Mouse (Mus musculus): ENCODE measurements at regions not wholly inside any gene's neighbourhood (a gene's known extent, or its start where the extent isn't known, plus 50 kb on each side); places are given as distances from the start of the nearest gene placed in this dataset.

DNA sequence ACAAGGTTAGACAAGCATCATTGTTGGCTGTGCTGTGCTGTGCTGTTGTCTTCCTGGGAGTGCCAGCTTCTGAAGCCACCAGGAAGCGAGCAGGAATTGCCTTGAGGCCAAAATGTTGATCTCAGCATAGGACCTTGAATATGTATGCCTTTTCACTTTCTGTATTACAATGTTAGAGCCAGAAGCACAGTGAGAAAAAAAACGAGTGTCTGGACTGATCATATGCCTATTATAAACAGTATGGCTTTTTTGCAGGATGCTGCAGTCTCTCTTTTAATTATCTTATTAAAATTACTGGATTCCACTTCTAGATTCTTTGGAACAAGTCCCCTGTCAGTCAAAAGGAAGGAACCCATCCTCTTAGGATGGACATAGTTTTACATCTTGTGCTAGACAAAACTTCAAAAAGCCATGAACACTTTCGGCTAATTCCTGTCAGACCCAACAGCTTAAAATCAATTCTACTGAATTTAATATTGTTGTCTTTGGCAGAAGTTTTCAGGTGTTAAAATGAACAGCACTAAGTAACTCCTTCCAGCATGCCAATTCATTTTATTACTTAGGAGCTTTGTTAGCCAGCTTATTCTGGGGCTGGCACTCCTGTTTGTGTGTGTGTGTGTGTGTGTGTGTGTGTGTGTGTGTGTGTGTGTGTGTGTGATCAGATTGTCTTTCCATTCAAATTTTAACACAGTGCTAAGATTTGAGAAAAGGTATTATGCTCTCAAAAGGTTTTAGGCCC, 220.8 kb upstream of the Adgrl4 start:
- peaks cover 4% of the 10 kb centered on the region for H3K4me1 ChIP-seq
- no peaks in the 10 kb centered on the region for H3K36me3 ChIP-seq
- H3K4me3 ChIP-seq: no peak overlapping the region
- 76% methylated on average over 3 of the region's 3 CpGs for WGBS
- H3K27me3 ChIP-seq (ENCODE audit: low read depth, poor library complexity, severe bottlenecking): no peaks in the 10 kb centered on the region
- no peaks in the 10 kb centered on the region for H3K9me3 ChIP-seq (replicated peaks)
- no peak overlapping the region for H3K27ac ChIP-seq
- DNase-seq (ENCODE audit: low spot score): no peak

DNA sequence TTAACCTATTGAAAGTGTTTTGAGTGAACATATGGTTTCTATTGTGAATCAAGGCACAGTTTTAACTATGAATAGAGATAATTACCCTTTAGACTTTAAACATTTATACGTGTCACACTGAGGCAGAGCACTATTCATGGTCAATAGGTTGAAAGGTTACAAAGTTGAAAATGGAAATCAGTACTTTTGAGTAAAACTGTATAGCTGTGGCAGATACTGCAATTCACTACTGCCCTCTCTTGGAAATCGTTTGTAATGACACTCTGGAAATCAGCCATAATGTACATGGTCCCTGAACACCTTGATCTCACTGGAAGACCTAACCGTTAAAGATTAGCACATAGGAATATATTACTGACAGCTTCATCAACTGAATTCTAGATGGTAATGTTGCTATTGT, 215.3 kb upstream of the Adgrl4 start:
- no peaks in the 10 kb centered on the region for H3K36me3 ChIP-seq
- H3K4me3 ChIP-seq: no peak overlapping the region
- H3K4me1 ChIP-seq: peaks cover 9% of the 10 kb centered on the region
- H3K9me3 ChIP-seq (replicated peaks): no peaks in the 10 kb centered on the region
- WGBS: 17% methylated on average over 3 of the region's 3 CpGs
- no peak for DNase-seq (ENCODE audit: low spot score)
- H3K27me3 ChIP-seq (ENCODE audit: low read depth, poor library complexity, severe bottlenecking): no peaks in the 10 kb centered on the region
- H3K27ac ChIP-seq: no peak overlapping the region

DNA sequence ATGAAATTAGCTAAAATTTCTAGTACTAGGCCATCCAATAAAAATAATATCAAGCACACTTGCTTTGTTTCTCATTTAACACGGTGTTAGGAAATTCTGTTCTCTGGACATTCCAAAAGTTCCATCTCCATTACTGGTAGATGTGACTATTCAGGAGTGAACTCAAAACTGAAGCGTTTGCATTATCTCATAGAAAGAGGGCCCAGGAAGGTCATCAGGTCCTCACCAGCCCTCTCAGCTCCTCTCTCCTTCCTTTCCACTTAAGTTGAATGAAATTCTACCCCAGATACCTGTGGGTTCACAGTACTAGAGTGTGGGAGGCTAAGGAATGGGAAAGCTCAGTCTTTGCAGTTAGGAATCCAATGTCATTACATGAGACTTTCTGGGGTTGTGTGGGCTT, 185.2 kb upstream of the Adgrl4 start:
- Histone ChIP-seq H3K36me3 (no peaks in the 10 kb centered on the region), H3K27ac (no peak overlapping the region), H3K4me1 (no peaks in the 10 kb centered on the region), H3K27me3 (ENCODE audit: low read depth, poor library complexity, severe bottlenecking) (no peaks in the 10 kb centered on the region), H3K4me3 (no peak overlapping the region), H3K9me3 (replicated peaks) (no peaks in the 10 kb centered on the region)
- DNase-seq (ENCODE audit: low spot score): no peak
- WGBS: 83% methylated on average over 2 of the region's 2 CpGs

DNA sequence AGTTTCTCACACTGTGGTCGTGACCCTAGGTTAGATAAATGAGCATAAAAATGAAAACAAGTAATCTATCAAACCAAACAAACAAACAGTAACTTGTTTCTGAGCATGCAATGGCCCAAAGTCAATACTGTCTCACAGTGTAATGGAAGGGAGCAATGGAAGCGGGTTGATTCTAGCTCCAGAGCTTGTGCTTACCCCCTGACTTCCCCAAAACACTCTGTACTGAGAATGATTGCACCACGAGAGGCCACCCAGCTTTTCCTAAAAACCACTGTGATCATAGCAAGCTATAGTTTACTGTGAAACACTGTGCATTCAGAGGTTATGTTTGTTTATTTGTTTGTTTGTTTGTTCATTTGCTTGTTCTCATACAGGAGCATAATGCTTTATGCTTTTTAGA, 174.9 kb upstream of the Adgrl4 start:
- no peak overlapping the region for H3K27ac ChIP-seq
- no peaks in the 10 kb centered on the region for H3K36me3 ChIP-seq
- no peaks in the 10 kb centered on the region for H3K9me3 ChIP-seq (replicated peaks)
- no peak overlapping the region for H3K4me3 ChIP-seq
- 79% methylated on average over 3 of the region's 3 CpGs for WGBS
- DNase-seq (ENCODE audit: low spot score): no peak
- H3K27me3 ChIP-seq (ENCODE audit: low read depth, poor library complexity, severe bottlenecking): no peaks in the 10 kb centered on the region
- no peaks in the 10 kb centered on the region for H3K4me1 ChIP-seq

DNA sequence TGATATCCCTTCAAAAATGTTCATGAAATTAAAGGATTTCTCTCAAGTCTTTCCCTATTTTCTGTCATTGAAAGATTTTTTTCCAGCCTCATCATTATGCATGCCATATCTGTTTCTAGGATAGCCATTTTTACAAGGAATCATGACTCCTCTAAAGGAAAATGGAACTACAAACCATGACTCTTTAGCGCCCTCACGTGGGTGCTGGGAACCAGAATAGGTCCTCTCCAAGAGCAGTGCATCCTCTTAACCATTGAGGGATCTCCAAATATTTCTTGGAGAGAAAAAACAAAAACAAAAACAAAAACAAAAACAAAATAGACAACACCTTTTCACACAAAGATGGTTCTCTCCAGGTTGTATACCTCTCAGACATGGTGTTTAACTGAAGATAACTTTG, 172.0 kb upstream of the Adgrl4 start:
- H3K4me1 ChIP-seq: no peaks in the 10 kb centered on the region
- H3K27ac ChIP-seq: no peak overlapping the region
- WGBS: 20% methylated on average over 2 of the region's 2 CpGs
- no peaks in the 10 kb centered on the region for H3K27me3 ChIP-seq (ENCODE audit: low read depth, poor library complexity, severe bottlenecking)
- H3K36me3 ChIP-seq: no peaks in the 10 kb centered on the region
- H3K9me3 ChIP-seq (replicated peaks): no peaks in the 10 kb centered on the region
- DNase-seq (ENCODE audit: low spot score): no peak
- no peak overlapping the region for H3K4me3 ChIP-seq

DNA sequence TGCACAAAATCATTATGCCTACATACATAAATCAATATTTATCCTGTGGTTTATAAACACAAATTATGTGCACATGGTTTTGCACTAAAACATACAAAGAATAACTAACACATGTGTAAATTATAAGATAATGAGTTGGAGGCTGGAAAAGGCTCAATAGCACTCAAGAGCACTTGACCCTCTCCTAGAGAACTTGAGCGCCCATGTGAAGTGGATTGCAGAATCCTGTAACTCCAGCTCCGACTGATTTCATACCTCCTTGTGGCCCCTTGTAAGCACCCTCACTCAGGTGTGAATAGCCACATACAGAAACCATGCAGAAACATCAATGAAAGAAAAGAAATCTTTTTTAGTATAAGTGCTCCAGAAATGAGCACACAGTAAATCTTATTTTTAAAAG, 168.2 kb upstream of the Adgrl4 start:
- no peak overlapping the region for H3K4me3 ChIP-seq
- no peaks in the 10 kb centered on the region for H3K9me3 ChIP-seq (replicated peaks)
- 78% methylated on average over 2 of the region's 2 CpGs for WGBS
- DNase-seq (ENCODE audit: low spot score): no peak
- no peaks in the 10 kb centered on the region for H3K27me3 ChIP-seq (ENCODE audit: low read depth, poor library complexity, severe bottlenecking)
- H3K27ac ChIP-seq: no peak overlapping the region
- H3K4me1 ChIP-seq: peaks cover 2% of the 10 kb centered on the region; the same call in 1 of the 2 replicates
- no peaks in the 10 kb centered on the region for H3K36me3 ChIP-seq

DNA sequence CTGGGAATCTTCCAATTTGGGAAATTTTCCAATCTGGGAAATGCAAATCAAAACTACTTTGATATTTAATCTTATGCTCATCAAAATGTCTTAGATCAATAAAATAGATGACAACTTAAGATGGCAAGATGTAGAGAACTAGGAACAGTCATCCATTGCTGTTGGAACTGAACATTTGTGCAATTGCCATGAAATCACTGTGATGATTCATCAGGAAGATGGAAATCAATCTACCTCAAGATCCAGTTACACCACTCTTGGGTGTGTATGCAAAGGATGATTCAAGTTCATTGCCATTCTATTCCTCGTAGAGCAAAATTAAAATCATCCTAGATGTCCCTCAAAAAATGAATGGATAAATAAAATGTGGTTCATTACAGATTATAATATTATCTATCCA, 153.9 kb upstream of the Adgrl4 start:
- H3K36me3 ChIP-seq: no peaks in the 10 kb centered on the region
- H3K27me3 ChIP-seq (ENCODE audit: low read depth, poor library complexity, severe bottlenecking): no peaks in the 10 kb centered on the region
- H3K4me1 ChIP-seq: no peaks in the 10 kb centered on the region
- 91% methylated on average over 1 of the region's 1 CpGs for WGBS
- no peak overlapping the region for H3K27ac ChIP-seq
- no peak overlapping the region for H3K4me3 ChIP-seq
- H3K9me3 ChIP-seq (replicated peaks): no peaks in the 10 kb centered on the region
- DNase-seq (ENCODE audit: low spot score): no peak

DNA sequence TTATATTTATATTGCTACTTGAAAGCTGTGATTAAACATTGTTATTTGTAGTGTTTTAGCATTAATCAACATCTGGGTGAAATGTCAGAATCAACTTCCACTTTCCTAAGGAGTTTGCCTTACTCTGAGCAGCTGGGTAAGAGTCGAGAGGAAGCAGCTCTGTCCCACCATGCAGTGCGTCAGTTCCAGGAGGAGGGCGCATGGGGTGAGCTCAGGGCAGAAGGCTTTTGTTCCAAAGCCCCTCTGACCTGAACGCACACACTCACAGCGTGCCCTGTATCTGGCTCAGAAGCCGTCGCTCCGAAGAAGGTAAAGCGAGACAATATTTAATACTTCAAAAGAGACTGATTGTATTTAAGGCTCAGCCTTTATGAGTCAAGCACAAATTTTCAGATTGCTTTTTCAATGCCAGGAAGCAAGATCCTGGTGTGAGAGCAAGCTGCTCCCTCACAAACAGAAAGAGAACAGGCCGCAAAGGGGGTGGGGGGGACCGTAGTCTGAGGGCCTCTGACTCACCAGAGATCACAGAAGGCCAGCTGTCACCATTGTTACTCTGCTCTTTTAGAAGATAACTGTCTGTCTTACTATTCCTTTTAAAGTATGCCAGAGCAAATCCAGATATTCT, 143.6 kb upstream of the Adgrl4 start:
- DNase-seq (ENCODE audit: low spot score): peak; percentile 31
- WGBS: 66% methylated on average over 11 of the region's 11 CpGs
- H3K9me3 ChIP-seq (replicated peaks): no peaks in the 10 kb centered on the region
- H3K4me3 ChIP-seq: no peak overlapping the region
- H3K27me3 ChIP-seq (ENCODE audit: low read depth, poor library complexity, severe bottlenecking): no peaks in the 10 kb centered on the region
- H3K36me3 ChIP-seq: no peaks in the 10 kb centered on the region
- H3K4me1 ChIP-seq: peaks cover 7% of the 10 kb centered on the region
- peak overlapping the region; percentile 58; the same call in 1 of the 2 replicates for H3K27ac ChIP-seq

DNA sequence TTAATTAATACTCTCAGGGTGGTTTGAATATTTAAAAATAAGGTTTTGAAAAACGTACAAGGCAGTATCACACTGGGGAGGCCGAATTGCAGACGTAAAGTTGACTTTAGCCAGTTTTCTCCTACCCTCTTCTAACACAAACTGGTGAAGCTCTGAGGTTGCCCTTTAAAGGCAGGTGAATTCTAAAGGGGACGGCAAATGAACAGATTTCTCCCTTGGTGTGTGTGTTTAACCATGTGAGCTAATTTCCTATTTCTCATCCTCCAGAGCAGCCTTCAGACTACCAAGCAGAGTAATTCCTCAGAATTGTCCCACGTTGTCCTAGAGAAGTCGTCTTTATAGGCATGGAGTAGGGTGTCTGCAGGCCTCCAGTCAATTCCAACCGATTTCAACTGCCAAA, 143.1 kb upstream of the Adgrl4 start:
- H3K27ac ChIP-seq: no peak overlapping the region
- WGBS: 84% methylated on average over 7 of the region's 7 CpGs
- DNase-seq (ENCODE audit: low spot score): no peak

DNA sequence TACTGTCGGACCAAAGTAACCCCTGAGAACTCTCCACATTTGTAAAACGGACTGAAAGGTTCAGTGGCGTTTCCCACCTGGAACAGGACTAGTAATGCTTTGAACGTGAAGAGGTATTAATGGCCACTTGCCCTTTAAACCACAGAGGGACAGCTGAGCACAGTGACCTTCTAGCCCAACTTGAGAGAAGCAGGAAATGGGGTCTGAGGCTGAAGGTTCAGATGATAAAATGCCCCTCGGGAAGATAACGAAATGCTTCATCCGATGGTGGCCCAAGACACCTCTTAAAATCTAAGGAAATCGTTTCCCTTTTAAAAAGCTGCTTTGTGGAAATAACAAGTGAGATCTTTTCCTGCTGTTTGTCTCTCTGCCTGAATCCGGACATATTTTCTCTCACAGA, 142.7 kb upstream of the Adgrl4 start:
- no peaks in the 10 kb centered on the region for H3K9me3 ChIP-seq (replicated peaks)
- DNase-seq (ENCODE audit: low spot score): no peak
- H3K27ac ChIP-seq: no peak overlapping the region
- H3K4me1 ChIP-seq: peaks cover 7% of the 10 kb centered on the region
- WGBS: 60% methylated on average over 9 of the region's 9 CpGs
- H3K36me3 ChIP-seq: no peaks in the 10 kb centered on the region
- no peak overlapping the region for H3K4me3 ChIP-seq
- no peaks in the 10 kb centered on the region for H3K27me3 ChIP-seq (ENCODE audit: low read depth, poor library complexity, severe bottlenecking)

More for the DNA sequence above, 143.1 kb upstream of the Adgrl4 start:
- no peaks in the 10 kb centered on the region for H3K9me3 ChIP-seq (replicated peaks)
- no peak overlapping the region for H3K4me3 ChIP-seq
- H3K36me3 ChIP-seq: no peaks in the 10 kb centered on the region
- peaks cover 7% of the 10 kb centered on the region for H3K4me1 ChIP-seq
- no peaks in the 10 kb centered on the region for H3K27me3 ChIP-seq (ENCODE audit: low read depth, poor library complexity, severe bottlenecking)

DNA sequence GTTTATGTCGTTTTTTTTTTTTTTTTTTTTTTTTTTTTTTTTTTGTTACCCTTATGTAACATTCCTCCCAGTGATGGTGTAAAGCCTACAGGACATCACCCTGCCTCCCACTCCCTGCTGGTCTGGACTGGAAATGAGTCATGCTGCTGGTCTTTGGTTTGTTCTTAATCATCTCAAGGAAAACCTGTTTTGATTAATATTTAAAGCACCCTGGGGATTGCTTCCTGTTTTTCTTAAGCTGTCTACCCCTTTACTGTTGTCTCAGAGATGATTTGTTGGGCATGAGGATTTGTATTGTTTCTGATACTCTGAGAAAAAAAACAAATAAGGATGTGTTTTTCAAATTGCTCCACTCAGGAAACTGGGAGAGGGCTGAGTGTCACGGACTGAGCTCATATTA, 139.4 kb upstream of the Adgrl4 start:
- no peak overlapping the region for H3K27ac ChIP-seq
- H3K36me3 ChIP-seq: no peaks in the 10 kb centered on the region
- H3K9me3 ChIP-seq (replicated peaks): no peaks in the 10 kb centered on the region
- peaks cover 7% of the 10 kb centered on the region for H3K4me1 ChIP-seq
- H3K27me3 ChIP-seq (ENCODE audit: low read depth, poor library complexity, severe bottlenecking): no peaks in the 10 kb centered on the region
- DNase-seq (ENCODE audit: low spot score): no peak
- 66% methylated on average over 2 of the region's 2 CpGs for WGBS
- H3K4me3 ChIP-seq: no peak overlapping the region

DNA sequence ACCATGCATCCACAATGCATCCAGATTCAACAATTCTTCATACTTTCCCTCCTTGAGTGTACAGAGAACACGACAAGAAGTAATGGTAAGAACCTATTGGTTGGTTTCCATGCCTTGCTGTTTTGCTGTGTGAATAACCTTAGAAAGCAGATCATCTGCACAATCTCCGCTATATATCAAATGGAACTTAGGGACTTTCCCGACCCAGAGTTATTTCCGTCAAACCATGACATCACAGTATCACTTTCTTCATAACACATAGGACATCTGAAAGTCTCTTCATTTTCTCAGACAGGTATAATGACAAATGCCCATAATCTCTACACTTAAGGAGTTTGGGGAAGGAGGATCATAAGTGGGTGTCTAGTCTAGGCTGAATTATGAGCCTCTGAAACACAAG, 132.3 kb upstream of the Adgrl4 start:
- Histone ChIP-seq H3K27ac (no peak overlapping the region), H3K9me3 (replicated peaks) (no peaks in the 10 kb centered on the region), H3K36me3 (no peaks in the 10 kb centered on the region), H3K4me1 (no peaks in the 10 kb centered on the region), H3K27me3 (ENCODE audit: low read depth, poor library complexity, severe bottlenecking) (no peaks in the 10 kb centered on the region), H3K4me3 (no peak overlapping the region)
- 89% methylated on average over 4 of the region's 4 CpGs for WGBS
- no peak for DNase-seq (ENCODE audit: low spot score)

DNA sequence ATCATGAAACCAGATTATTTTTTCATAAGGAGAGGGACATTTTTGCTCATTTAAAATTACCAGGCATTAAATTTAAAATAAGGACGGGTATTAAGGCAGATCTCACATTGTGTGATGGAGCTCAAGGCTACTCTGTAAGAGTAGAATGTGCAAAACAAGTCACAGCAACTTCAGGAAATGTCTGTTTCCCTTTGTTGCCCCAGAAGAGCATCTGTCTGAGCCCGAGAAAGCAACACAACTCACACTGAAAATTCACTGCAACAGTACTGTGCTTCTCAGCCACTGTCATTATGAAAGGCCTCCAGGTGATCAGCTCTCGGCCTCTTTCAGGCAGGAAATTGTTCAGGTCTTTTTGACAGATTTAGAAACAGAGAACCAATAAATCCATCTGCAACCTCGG, 129.7 kb upstream of the Adgrl4 start:
- no peaks in the 10 kb centered on the region for H3K27me3 ChIP-seq (ENCODE audit: low read depth, poor library complexity, severe bottlenecking)
- no peaks in the 10 kb centered on the region for H3K36me3 ChIP-seq
- 60% methylated on average over 4 of the region's 4 CpGs for WGBS
- no peaks in the 10 kb centered on the region for H3K4me1 ChIP-seq
- DNase-seq (ENCODE audit: low spot score): no peak
- no peak overlapping the region for H3K4me3 ChIP-seq
- no peaks in the 10 kb centered on the region for H3K9me3 ChIP-seq (replicated peaks)
- no peak overlapping the region for H3K27ac ChIP-seq

DNA sequence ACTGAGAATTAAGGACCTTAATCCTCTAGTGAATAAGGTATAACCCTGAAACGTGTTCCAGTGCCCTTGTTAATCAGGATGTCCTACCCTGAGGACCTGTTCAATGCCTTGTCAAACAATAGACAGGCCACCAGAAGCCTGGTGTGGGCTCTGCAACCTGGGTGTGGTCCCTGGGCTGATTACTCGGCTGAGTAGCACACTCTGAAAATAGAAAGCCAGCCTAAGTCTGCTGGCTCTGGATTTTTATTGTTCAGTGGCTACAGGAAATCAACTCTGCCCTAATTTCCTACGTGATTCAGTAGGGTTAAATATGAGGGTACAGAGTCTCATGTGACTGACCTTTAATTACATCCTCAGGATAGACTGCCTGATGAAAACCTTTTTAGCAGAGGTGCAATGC, 113.9 kb upstream of the Adgrl4 start:
- 19% methylated on average over 3 of the region's 3 CpGs for WGBS
- DNase-seq (ENCODE audit: low spot score): no peak
- Histone ChIP-seq H3K9me3 (replicated peaks) (no peaks in the 10 kb centered on the region), H3K4me3 (no peak overlapping the region), H3K27me3 (ENCODE audit: low read depth, poor library complexity, severe bottlenecking) (no peaks in the 10 kb centered on the region), H3K36me3 (no peaks in the 10 kb centered on the region), H3K4me1 (peaks cover 5% of the 10 kb centered on the region; the same call in 1 of the 2 replicates), H3K27ac (no peak overlapping the region)

All from limb, embryonic 10.5 days (tissue).